Mouse (Mus musculus) adrenal gland, postnatal 14 days (tissue): ENCODE data around the gene Hist1h2ah. TPM values are rescaled to one million over a fixed set of nuclear protein-coding genes. Genes with fewer than 3 reads are reported as not detected.

ENCODE experiments used
- DNase-seq: peaks from one replicate; pipeline ENCODE4 v3.0.0; 2021; ENCODE audit warnings: mixed read lengths
- total RNA-seq: library from RNA; stranded (reverse); gene quantifications from 2 replicates; pipeline ENCODE4 v1.2.3, GENCODE M21; 2021

The Hist1h2ah gene
- total RNA-seq, 1 experiment from 2014 or later = 342 TPM

- DNase-seq = no peak
Observed at GRCm38 (mm10) chr13:22008707-22009106, 26.7 kb downstream of the Hist1h2ah start.

- no peak for DNase-seq
Observed at GRCm38 (mm10) chr13:22007872-22008271, 27.5 kb downstream of the Hist1h2ah start.

- no peak for DNase-seq
Observed at GRCm38 (mm10) chr13:22007121-22007510, 28.3 kb downstream of the Hist1h2ah start.

GRCm38 (mm10) chr13:22006334-22007120 is 28.8 kb downstream of the Hist1h2ah start:
- DNase-seq = peak; percentile 64

DNA sequence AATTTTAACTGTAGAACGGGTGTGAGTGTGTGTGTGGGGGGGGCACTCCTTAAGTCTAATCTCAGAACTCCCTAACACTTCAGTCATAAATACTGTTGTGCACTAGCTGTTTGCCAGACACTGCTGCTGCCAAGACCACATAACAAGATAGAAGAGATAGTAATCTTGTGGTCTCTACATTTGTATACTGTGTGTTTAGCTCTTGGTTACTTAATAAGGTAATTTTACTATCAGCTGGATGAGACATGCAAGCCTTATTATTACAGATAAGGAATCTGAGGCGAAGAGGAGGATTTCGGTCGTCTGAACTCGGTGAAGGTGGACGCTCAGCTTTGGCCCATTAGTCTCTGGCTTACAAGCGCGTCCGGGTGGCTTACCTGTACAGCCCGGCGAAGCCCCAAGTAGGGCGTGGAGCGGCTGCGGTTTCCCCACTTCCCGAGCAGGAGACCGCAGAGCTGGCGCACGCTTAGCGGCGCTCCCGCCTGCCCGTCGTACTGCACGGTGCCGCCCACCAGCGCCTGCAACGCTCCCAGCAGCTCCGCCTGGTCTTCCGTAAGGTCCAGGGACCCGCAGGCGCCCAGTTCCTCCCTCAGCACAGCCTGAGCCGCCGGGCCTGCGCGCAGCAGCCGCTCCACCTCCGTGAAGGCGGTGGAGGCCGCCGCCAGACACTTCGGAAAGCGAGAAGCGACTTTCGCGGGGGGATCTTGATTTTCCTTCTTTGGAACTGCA is 29.6 kb downstream of the Hist1h2ah start:
- peak; percentile 48 for DNase-seq

DNA sequence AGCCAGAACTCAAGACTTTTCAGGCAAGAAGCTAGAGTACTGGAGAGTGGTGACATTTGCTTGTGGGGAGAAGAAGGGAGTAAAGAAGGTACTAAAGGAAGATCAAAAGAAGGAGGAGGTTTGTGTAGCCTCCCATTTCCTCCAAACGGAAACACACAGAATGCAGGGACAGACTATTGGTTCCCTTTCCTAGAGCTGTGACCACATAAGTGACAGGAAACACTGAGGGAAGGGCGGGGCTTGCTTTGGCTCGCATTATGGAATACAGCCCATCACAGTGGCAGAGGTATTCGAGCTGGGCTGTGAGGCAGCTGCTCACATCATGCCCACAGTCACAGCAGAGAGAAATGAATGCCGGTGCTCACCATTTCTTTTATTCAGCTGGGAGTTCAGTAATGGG is 33.5 kb downstream of the Hist1h2ah start:
- DNase-seq = no peak

- no peak for DNase-seq
Observed at GRCm38 (mm10) chr13:22001346-22001745, 34.0 kb downstream of the Hist1h2ah start.

- DNase-seq = no peak
Observed at GRCm38 (mm10) chr13:21999147-21999546, 36.2 kb downstream of the Hist1h2ah start.

- DNase-seq = no peak
Observed at GRCm38 (mm10) chr13:21998412-21998811, 37.0 kb downstream of the Hist1h2ah start.

DNA sequence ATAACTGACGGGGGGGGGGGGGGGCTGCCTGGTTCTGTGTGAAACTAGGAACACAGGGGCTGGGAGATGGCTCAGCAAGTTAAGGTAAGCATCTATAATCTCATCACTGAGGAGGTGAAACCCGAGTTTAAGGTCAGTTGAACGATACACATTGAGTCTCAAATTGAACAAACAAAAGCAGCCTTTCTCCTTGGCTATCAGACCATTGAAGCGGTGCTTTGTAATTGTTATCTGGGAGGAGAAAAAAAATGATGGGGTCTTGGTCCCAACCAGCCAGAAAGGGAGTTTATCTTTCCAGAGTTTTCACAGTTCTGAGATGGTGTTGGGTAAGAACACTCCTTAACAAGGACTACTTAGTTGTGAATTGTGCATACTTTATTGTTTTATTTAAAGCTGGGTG is 37.5 kb downstream of the Hist1h2ah start:
- no peak for DNase-seq

GRCm38 (mm10) chr13:21997201-21997820 is 38.1 kb downstream of the Hist1h2ah start:
- DNase-seq = no peak

DNA sequence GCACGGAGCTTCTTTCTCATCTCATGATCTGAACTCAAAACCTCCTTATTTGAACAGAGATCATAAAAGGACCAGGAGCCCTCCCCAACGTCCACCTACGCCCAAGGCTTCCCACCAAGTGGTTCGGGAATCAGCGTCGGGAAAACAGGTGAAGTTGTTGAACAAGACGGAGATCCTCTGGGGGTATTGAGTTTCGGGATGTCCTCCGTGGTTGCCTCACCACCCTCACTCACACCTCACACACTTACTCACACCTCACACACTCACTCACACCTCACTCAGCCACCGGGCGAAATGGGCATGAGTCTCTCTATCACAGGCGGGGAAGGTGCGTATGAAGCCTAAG is 38.6 kb downstream of the Hist1h2ah start:
- DNase-seq = no peak

- DNase-seq = no peak
Observed at GRCm38 (mm10) chr13:21996101-21996839, 39.1 kb downstream of the Hist1h2ah start.

DNA sequence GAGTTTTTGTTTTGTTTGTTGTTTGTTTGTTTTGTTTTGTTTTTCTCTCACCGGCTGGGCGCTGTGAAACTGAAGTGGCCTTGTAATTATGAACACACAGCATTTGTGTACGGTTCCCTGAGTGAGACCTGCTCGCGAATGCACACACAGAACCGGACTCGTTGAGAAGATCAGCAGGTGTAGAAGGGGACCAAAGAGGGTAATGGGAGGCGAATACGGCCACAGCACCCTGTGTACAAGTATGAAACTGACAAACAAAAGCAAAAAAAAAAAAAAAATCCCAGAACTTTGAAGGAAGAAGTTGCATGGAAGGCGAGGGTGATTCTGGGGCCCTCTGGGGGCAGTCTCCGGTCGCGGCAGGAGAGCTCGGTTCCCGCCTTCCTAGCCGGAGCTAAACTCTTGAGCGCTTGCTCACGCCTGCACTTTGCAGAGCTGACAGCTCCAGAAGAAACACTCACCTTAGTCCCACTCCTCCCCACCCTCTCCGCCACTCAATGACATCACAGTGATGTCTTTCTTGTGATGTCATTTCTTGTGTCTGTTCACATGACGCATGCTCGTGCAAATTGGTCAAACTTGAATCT is 39.9 kb downstream of the Hist1h2ah start:
- DNase-seq = peak; percentile 49

- no peak for DNase-seq
Observed at GRCm38 (mm10) chr13:21994896-21995295, 40.5 kb downstream of the Hist1h2ah start.

DNA sequence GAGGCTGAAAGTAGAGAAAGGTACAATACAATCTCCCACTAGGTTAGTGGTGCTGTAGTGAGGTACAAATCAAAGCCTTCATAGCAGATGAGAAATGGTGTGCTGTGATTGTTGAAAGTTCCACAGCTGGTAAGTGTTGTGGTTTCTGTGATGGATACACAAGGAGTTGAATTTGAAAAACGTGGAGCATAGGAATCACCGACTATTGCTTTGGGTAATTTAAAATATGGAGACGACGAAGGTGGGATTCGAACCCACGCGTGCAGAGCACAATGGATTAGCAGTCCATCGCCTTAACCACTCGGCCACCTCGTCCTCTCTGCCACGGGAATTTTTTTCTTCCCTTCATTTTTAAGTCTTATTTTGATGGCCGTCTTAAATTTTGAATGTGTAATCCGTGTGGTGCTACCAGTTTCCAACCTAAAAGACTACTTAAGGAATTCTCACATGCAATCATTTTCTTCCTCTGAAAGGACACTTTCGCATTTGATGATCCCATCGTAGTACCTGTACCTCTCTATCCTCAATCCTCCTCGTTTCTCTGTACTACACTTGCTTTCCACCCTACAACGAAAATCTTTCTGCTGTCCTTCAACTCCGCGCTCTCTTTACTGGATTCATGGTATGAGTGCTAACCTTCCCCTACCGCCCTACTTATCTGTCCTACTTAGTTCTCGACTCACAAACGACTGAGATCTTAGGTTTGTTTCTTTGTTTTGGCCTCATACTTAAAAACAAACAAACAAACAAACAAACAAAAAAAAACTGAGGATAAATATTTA is 41.2 kb downstream of the Hist1h2ah start:
- DNase-seq = peak; percentile 37

DNA sequence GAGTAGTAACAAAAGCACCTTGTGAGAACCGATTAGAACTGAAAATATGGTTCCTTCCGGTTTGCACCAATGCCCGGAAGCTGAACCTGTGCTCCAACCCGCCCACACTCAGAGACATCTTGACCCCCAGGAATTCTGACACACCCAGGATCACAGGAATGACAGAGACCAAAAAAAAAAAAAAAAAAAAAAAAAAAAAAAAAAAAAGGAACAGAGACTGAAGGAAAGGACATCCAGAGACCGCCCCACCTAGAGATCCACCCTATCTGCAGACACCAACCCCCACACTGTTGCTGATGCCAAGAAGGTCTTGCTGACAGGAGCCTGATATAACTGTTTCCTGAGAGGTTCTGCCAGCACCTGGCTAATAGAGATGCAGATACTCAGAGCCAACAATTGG is 42.8 kb downstream of the Hist1h2ah start:
- no peak for DNase-seq
